Mouse (Mus musculus) hindbrain, embryonic 14.5 days (tissue): Measurements from ENCODE around the gene Vav3. TPM values are rescaled to one million over a fixed set of nuclear protein-coding genes. Genes with fewer than 3 reads are reported as not detected.

ENCODE experiments used
- ATAC-seq: fragments of 200-750 bp; cut with Nextera tagmentation; 2 replicates; pipeline ENCODE4 v1.8.0; 2017; ENCODE audit warnings: moderate number of reproducible peaks, mild to moderate bottlenecking, moderate TSS enrichment, moderate library complexity; ENCODE audit not compliant: low FRiP score
- DNase-seq: peaks from one replicate; pipeline ENCODE4 v3.0.0-alpha.2; 2015; ENCODE audit warnings: low spot score
- H3K27ac ChIP-seq: fragments of 300-500 bp; sonication (generic); 2 replicates; pipeline ENCODE4 v1.5.1; 2014; ENCODE audit warnings: mild to moderate bottlenecking, moderate library complexity
- H3K27me3 ChIP-seq: fragments of 300-500 bp; sonication (generic); 2 replicates; pipeline ENCODE4 v1.6.1; 2014; ENCODE audit warnings: mild to moderate bottlenecking, low read length, mixed read lengths; ENCODE audit not compliant: control insufficient read depth, insufficient read depth
- H3K36me3 ChIP-seq: fragments of 300-500 bp; sonication (generic); replicated peaks from 2 replicates; pipeline ENCODE4 v1.6.1; 2014; ENCODE audit not compliant: control insufficient read depth, insufficient read depth
- H3K4me1 ChIP-seq: fragments of 300-500 bp; sonication (generic); replicated peaks from 2 replicates; pipeline ENCODE4 v1.6.1; 2014; ENCODE audit warnings: antibody characterized with exemption, low read length, mixed read lengths; ENCODE audit not compliant: control insufficient read depth, insufficient read depth
- H3K4me2 ChIP-seq: fragments of 300-500 bp; sonication (generic); replicated peaks from 2 replicates; pipeline ENCODE4 v1.6.1; 2014; ENCODE audit warnings: mild to moderate bottlenecking, moderate library complexity
- H3K4me3 ChIP-seq: fragments of 300-500 bp; sonication (generic); replicated peaks from 2 replicates; pipeline ENCODE4 v1.5.1; 2014; ENCODE audit warnings: mild to moderate bottlenecking, low read length
- H3K9ac ChIP-seq: fragments of 300-500 bp; sonication (generic); 2 replicates; pipeline ENCODE4 v1.6.1; 2014
- H3K9me3 ChIP-seq: fragments of 300-500 bp; sonication (generic); 2 replicates; pipeline ENCODE4 v1.6.1; 2016; ENCODE audit warnings: low read length; ENCODE audit not compliant: control insufficient read depth
- WGBS: fragments of 180-500 bp; shearing (Covaris S2); extraction: QIAGEN DNeasy Blood & Tissue Kit; methylation state at CpG from one replicate; pipeline ENCODE4 v1.1.7; 2014; 5-methylcytosine and 5-hydroxymethylcytosine counted together
- polyA plus RNA-seq: library from polyadenylated mRNA; unstranded; fragments of >200 nt; fragmentation: Nextera tagmentation; extraction: Ambion mirVana; gene quantifications from 2 replicates; pipeline ENCODE4 v1.2.1, GENCODE M21; 2014

The Vav3 gene
- polyA plus RNA-seq, 1 experiment from 2014 or later: 18.8 TPM

- peak; percentile 48 for DNase-seq
- H3K9ac ChIP-seq: no peak overlapping the region
- WGBS: 52% methylated on average over 1 of the region's 1 CpGs
- no peaks in the 10 kb centered on the region for H3K27me3 ChIP-seq
- no peak overlapping the region for H3K27ac ChIP-seq
- peak; percentile 43; the same call in 1 of the 2 replicates for ATAC-seq
- no peak overlapping the region for H3K4me2 ChIP-seq
- H3K9me3 ChIP-seq: no peaks in the 10 kb centered on the region
- H3K4me3 ChIP-seq: no peak overlapping the region
- no peaks in the 10 kb centered on the region for H3K36me3 ChIP-seq
- no peaks in the 10 kb centered on the region for H3K4me1 ChIP-seq
These were observed 298.9 kb downstream of the Vav3 start for GRCm38 (mm10) chr3:109639386-109639785.

DNA sequence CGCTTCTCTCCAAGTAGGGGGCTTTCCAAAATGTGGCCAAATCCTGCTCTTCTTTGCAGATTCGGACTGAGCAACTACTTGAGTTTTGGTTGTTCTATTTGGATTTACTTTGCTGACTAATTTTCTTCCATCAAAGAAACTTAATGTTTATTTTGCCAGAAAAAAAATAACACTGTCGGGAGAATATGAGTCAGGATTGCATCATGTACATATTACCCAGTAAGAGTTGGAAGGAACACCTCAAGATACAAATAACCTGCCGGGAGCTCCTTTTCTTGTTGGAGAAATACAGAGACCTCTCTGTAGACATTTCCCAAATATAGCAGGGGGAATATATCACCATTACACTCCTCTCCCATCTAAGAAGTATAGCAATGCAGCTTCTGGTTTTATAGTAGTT lies 300.3 kb downstream of the Vav3 start:
- no peak overlapping the region for H3K9ac ChIP-seq
- ATAC-seq (no peak), DNase-seq (no peak)
- WGBS: 87% methylated on average over 4 of the region's 4 CpGs
- H3K4me2 ChIP-seq: no peak overlapping the region
- H3K27me3 ChIP-seq: no peaks in the 10 kb centered on the region
- no peak overlapping the region for H3K4me3 ChIP-seq
- H3K4me1 ChIP-seq: no peaks in the 10 kb centered on the region
- no peaks in the 10 kb centered on the region for H3K36me3 ChIP-seq
- H3K27ac ChIP-seq: no peak overlapping the region
- no peaks in the 10 kb centered on the region for H3K9me3 ChIP-seq

- Histone ChIP-seq H3K9ac (no peak overlapping the region), H3K4me3 (no peak overlapping the region), H3K27ac (no peak overlapping the region), H3K27me3 (no peaks in the 10 kb centered on the region), H3K4me2 (no peak overlapping the region), H3K4me1 (no peaks in the 10 kb centered on the region), H3K36me3 (no peaks in the 10 kb centered on the region), H3K9me3 (no peaks in the 10 kb centered on the region)
- ATAC-seq (no peak), DNase-seq (no peak)
- WGBS: 88% methylated on average over 2 of the region's 2 CpGs
These were observed 307.8 kb downstream of the Vav3 start for GRCm38 (mm10) chr3:109648242-109648641.

- Histone ChIP-seq H3K4me3 (no peak overlapping the region), H3K36me3 (no peaks in the 10 kb centered on the region), H3K27ac (no peak overlapping the region), H3K9ac (no peak overlapping the region), H3K4me2 (no peak overlapping the region), H3K27me3 (no peaks in the 10 kb centered on the region), H3K9me3 (no peaks in the 10 kb centered on the region), H3K4me1 (no peaks in the 10 kb centered on the region)
- ATAC-seq (no peak), DNase-seq (no peak)
- 89% methylated on average over 3 of the region's 3 CpGs for WGBS
These were observed 311.0 kb downstream of the Vav3 start for GRCm38 (mm10) chr3:109651479-109651878.

DNA sequence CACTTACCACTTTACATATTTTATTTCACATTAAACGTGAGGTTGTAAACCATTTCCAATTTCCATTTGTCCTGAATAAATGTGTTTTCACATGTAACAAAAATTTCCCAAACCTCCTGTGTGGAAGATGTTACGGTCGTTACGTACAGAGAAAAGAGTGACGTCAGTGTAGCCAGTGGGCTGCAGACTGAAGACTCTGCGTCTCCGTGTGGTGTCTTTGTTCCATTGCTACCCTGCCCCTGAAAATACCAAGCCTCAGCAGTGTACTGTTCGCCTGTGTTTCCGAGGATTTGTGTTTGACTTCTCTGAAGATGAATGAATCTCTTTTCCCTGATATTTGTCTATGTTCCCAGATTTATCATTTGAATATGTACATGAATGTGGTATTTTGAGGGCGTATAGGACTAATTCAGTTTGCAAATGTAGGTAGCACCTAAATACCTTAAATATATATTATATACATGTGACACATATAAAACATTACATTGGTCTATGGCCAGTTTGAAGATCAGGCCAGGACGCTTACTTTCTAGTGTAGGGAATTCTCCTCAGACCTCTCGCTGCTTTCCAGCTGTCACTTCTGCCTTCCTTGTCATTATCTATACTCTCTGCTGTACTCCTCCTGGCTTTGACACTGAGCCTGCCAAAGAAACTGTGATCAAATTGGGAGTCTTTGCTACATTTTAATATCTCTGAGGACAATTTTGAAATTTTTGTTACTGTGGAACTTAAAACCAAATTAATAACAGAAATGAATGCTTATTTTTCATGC lies 312.6 kb downstream of the Vav3 start:
- ATAC-seq (peak; percentile 73; the same call in 1 of the 2 replicates), DNase-seq (no peak)
- no peak overlapping the region for H3K27ac ChIP-seq
- 42% methylated on average over 12 of the region's 12 CpGs for WGBS
- no peaks in the 10 kb centered on the region for H3K36me3 ChIP-seq
- H3K4me1 ChIP-seq: no peaks in the 10 kb centered on the region
- 0 out of 2 replicates have a peak overlapping the region, but pooled peaks have one; percentile 1 for H3K4me2 ChIP-seq
- H3K9me3 ChIP-seq: no peaks in the 10 kb centered on the region
- H3K27me3 ChIP-seq: no peaks in the 10 kb centered on the region
- H3K9ac ChIP-seq: no peak overlapping the region
- H3K4me3 ChIP-seq: no peak overlapping the region

DNA sequence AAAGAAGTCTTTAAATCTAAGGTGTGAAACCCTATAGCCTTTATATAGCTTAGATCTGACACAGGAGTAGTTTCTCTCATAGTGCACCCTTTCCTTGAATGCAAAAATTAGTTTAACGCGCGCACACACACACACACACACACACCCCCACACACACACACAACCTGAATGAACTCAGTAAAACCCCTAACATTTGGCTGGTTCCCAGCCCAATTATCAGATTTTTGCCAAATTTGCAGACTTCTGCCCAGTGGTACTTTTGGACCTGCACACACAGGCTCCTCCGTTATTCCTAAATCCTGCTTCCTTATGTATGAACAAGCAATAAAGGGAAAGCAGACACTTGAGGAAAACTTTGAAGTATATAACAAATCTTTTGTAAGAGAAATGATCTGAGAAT lies 313.9 kb downstream of the Vav3 start:
- 94% methylated on average over 4 of the region's 4 CpGs for WGBS
- Histone ChIP-seq H3K36me3 (no peaks in the 10 kb centered on the region), H3K9me3 (no peaks in the 10 kb centered on the region), H3K4me1 (no peaks in the 10 kb centered on the region), H3K27ac (no peak overlapping the region), H3K9ac (no peak overlapping the region), H3K27me3 (no peaks in the 10 kb centered on the region), H3K4me2 (no peak overlapping the region), H3K4me3 (no peak overlapping the region)
- ATAC-seq: no peak
- no peak for DNase-seq

DNA sequence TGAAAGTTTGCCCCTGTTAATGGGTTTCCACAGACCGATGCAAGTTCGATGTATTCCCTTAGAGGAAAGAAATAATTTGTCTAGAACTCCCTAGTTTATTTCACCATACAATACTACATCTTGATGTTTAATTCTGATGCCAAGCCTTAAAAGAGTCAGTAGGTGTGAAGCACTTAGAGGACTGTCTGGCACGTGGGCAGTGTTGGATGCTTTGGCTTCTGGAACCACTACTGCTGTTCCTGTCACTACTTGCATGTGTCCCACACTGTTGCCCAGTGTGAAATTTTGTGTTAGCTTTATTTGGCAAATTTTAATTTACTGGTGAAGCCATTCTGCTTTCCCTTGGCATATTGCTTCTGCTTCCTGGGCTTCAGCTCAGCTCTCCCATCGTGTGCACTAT lies 331.3 kb downstream of the Vav3 start:
- no peaks in the 10 kb centered on the region for H3K27me3 ChIP-seq
- ATAC-seq (no peak), DNase-seq (no peak)
- H3K4me1 ChIP-seq: no peaks in the 10 kb centered on the region
- H3K27ac ChIP-seq: no peak overlapping the region
- no peak overlapping the region for H3K9ac ChIP-seq
- H3K9me3 ChIP-seq: no peaks in the 10 kb centered on the region
- H3K4me3 ChIP-seq: no peak overlapping the region
- no peaks in the 10 kb centered on the region for H3K36me3 ChIP-seq
- WGBS: 95% methylated on average over 4 of the region's 4 CpGs
- H3K4me2 ChIP-seq: no peak overlapping the region

- no peaks in the 10 kb centered on the region for H3K9me3 ChIP-seq
- no peak overlapping the region for H3K9ac ChIP-seq
- DNase-seq (no peak), ATAC-seq (no peak)
- H3K4me2 ChIP-seq: no peak overlapping the region
- 90% methylated on average over 1 of the region's 1 CpGs for WGBS
- H3K36me3 ChIP-seq: no peaks in the 10 kb centered on the region
- no peaks in the 10 kb centered on the region for H3K27me3 ChIP-seq
- H3K4me3 ChIP-seq: no peak overlapping the region
- no peak overlapping the region for H3K27ac ChIP-seq
- H3K4me1 ChIP-seq: no peaks in the 10 kb centered on the region
These were observed 332.5 kb downstream of the Vav3 start for GRCm38 (mm10) chr3:109672925-109673324.

- DNase-seq: no peak
- H3K4me3 ChIP-seq: no peak overlapping the region
- H3K27me3 ChIP-seq: no peaks in the 10 kb centered on the region
- H3K9me3 ChIP-seq: no peaks in the 10 kb centered on the region
- no peak overlapping the region for H3K4me2 ChIP-seq
- WGBS: 72% methylated on average over 2 of the region's 2 CpGs
- no peak overlapping the region for H3K9ac ChIP-seq
- H3K4me1 ChIP-seq: no peaks in the 10 kb centered on the region
- no peak for ATAC-seq
- no peaks in the 10 kb centered on the region for H3K36me3 ChIP-seq
- H3K27ac ChIP-seq: no peak overlapping the region
These were observed 339.8 kb downstream of the Vav3 start for GRCm38 (mm10) chr3:109680281-109680680.

DNA sequence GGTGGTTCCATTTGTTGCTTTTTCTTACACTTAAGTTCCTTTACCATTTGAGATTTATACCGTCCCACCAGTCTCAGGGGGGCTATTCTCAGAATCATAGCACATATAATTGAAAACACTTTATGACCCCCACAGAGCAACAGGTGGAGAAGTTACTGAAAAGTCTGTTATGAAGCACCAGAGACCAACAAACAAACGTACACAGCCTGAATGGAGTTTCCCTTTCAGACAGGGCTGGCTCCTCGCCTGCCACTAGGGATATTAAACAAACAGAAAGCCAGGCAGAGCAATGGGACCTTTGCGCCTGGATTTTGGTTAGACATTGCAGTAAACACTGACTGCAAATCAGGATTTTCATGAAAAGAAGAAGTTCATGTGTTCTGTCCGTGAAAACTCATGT lies 341.4 kb downstream of the Vav3 start:
- H3K9ac ChIP-seq: no peak overlapping the region
- H3K4me2 ChIP-seq: no peak overlapping the region
- no peaks in the 10 kb centered on the region for H3K4me1 ChIP-seq
- 87% methylated on average over 5 of the region's 5 CpGs for WGBS
- DNase-seq (no peak), ATAC-seq (no peak)
- H3K4me3 ChIP-seq: no peak overlapping the region
- H3K27ac ChIP-seq: no peak overlapping the region
- no peaks in the 10 kb centered on the region for H3K27me3 ChIP-seq
- H3K9me3 ChIP-seq: no peaks in the 10 kb centered on the region
- no peaks in the 10 kb centered on the region for H3K36me3 ChIP-seq
